Mouse (Mus musculus) stomach, embryonic 14.5 days (tissue): Measurements from ENCODE around the gene Ermap. TPM values are rescaled to one million over a fixed set of nuclear protein-coding genes. Genes with fewer than 3 reads are reported as not detected.

ENCODE experiments used
- ATAC-seq: fragments of 200-750 bp; cut with Nextera tagmentation; 2 replicates; pipeline ENCODE4 v1.8.0; 2017; ENCODE audit warnings: low read depth, moderate TSS enrichment; ENCODE audit not compliant: insufficient number of reproducible peaks, insufficient read depth, low FRiP score
- H3K27ac ChIP-seq: fragments of 300-500 bp; sonication (generic); 2 replicates; pipeline ENCODE4 v1.5.1; 2014; ENCODE audit warnings: mild to moderate bottlenecking, low read length, moderate library complexity, mixed read lengths
- H3K27me3 ChIP-seq: fragments of 300-500 bp; sonication (generic); 2 replicates; pipeline ENCODE4 v1.6.1; 2014; ENCODE audit warnings: low read length, control low read depth, mixed read lengths; ENCODE audit not compliant: control insufficient read depth, insufficient read depth
- H3K36me3 ChIP-seq: fragments of 300-500 bp; sonication (generic); 2 replicates; pipeline ENCODE4 v1.6.1; 2014; ENCODE audit warnings: mild to moderate bottlenecking, control low read depth, low read length, moderate library complexity, mixed read lengths; ENCODE audit not compliant: control insufficient read depth, insufficient read depth
- H3K4me1 ChIP-seq: fragments of 300-500 bp; sonication (generic); 2 replicates; pipeline ENCODE4 v1.6.1; 2014; ENCODE audit warnings: low read length, control low read depth, mixed read lengths; ENCODE audit not compliant: control insufficient read depth, insufficient read depth
- H3K4me2 ChIP-seq: fragments of 300-500 bp; sonication (generic); replicated peaks from 2 replicates; pipeline ENCODE4 v1.6.1; 2014; ENCODE audit warnings: low read depth, low read length, control low read depth
- H3K4me3 ChIP-seq: fragments of 300-500 bp; sonication (generic); 2 replicates; pipeline ENCODE4 v1.5.1; 2014; ENCODE audit warnings: low read depth, low read length, control low read depth
- H3K9ac ChIP-seq: fragments of 300-500 bp; sonication (generic); replicated peaks from 2 replicates; pipeline ENCODE4 v1.6.1; 2014; ENCODE audit warnings: low read depth, mild to moderate bottlenecking, control low read depth, low read length, moderate library complexity, mixed read lengths
- H3K9me3 ChIP-seq: fragments of 300-500 bp; sonication (generic); 2 replicates; pipeline ENCODE4 v1.6.1; 2016; ENCODE audit warnings: low read depth, low read length, control low read depth; ENCODE audit not compliant: control insufficient read depth
- WGBS: fragments of 180-500 bp; shearing (Covaris S2); extraction: QIAGEN DNeasy Blood & Tissue Kit; methylation state at CpG from one replicate; pipeline ENCODE4 v1.1.7; 2014; 5-methylcytosine and 5-hydroxymethylcytosine counted together
- polyA plus RNA-seq: library from polyadenylated mRNA; unstranded; fragments of >200 nt; fragmentation: Nextera tagmentation; extraction: Ambion mirVana; gene quantifications from 2 replicates; pipeline ENCODE4 v1.2.1, GENCODE M21; 2014

The Ermap gene
- 1.1 and 1.5 TPM in 2 replicates for polyA plus RNA-seq

- 68% methylated on average over 6 of the region's 6 CpGs for WGBS
- ATAC-seq = peak; percentile 68; the same call in 1 of the 2 replicates
Measured at GRCm38 (mm10) chr4:119189864-119190263, at the start of gene Ermap. Gene Ermap, minus strand, starts transcription at chr4:119190011.

GRCm38 (mm10) chr4:119239181-119239682 is 49.4 kb upstream of the Ermap start:
- Histone ChIP-seq H3K27me3 (no peaks in the 10 kb centered on the region), H3K36me3 (peaks cover 20% of the 10 kb centered on the region), H3K4me2 (no peak overlapping the region), H3K27ac (no peak overlapping the region), H3K9ac (no peak overlapping the region; the same call in 1 of the 2 replicates), H3K4me1 (no peaks in the 10 kb centered on the region; the same call in 1 of the 2 replicates), H3K9me3 (no peaks in the 10 kb centered on the region), H3K4me3 (no peak overlapping the region)
- peak; percentile 62; the same call in 1 of the 2 replicates for ATAC-seq
- WGBS = 40% methylated on average over 12 of the region's 12 CpGs

More at GRCm38 (mm10) chr4:119189864-119190263, at the start of gene Ermap:
- Histone ChIP-seq H3K4me3 (no peak within 1 kb of the TSS), H3K9ac (no peak within 1 kb of the TSS), H3K27ac (no peak within 1 kb of the TSS), H3K36me3 (no peaks in the 10 kb centered on the region), H3K4me1 (no peaks in the 10 kb centered on the region), H3K27me3 (no peaks in the 10 kb centered on the region), H3K4me2 (no peak within 1 kb of the TSS), H3K9me3 (no peaks in the 10 kb centered on the region)

- H3K4me3 ChIP-seq = no peak overlapping the region
- no peak overlapping the region for H3K4me2 ChIP-seq
- no peak overlapping the region for H3K27ac ChIP-seq
- 86% methylated on average over 3 of the region's 3 CpGs for WGBS
- H3K9me3 ChIP-seq = no peaks in the 10 kb centered on the region
- no peaks in the 10 kb centered on the region; the same call in 1 of the 2 replicates for H3K4me1 ChIP-seq
- H3K36me3 ChIP-seq = peaks cover 20% of the 10 kb centered on the region
- no peaks in the 10 kb centered on the region for H3K27me3 ChIP-seq
- H3K9ac ChIP-seq = no peak overlapping the region
- ATAC-seq = no peak
Measured at GRCm38 (mm10) chr4:119238661-119239060, 48.9 kb upstream of the Ermap start.

GRCm38 (mm10) chr4:119234348-119234747 is 44.5 kb upstream of the Ermap start:
- Histone ChIP-seq H3K27me3 (no peaks in the 10 kb centered on the region), H3K36me3 (peaks cover 5% of the 10 kb centered on the region), H3K9ac (no peak overlapping the region), H3K9me3 (no peaks in the 10 kb centered on the region), H3K4me2 (peak overlapping the region; percentile 67), H3K4me3 (peak overlapping the region; percentile 71; the same call in 1 of the 2 replicates), H3K27ac (no peak overlapping the region), H3K4me1 (peaks cover 6% of the 10 kb centered on the region; the same call in 1 of the 2 replicates)
- WGBS = 85% methylated on average over 3 of the region's 3 CpGs
- ATAC-seq = no peak

- H3K9ac ChIP-seq = peak overlapping the region; percentile 72
- peak overlapping the region; percentile 71 for H3K4me3 ChIP-seq
- no peaks in the 10 kb centered on the region for H3K27me3 ChIP-seq
- peak overlapping the region; percentile 67 for H3K4me2 ChIP-seq
- no peaks in the 10 kb centered on the region for H3K9me3 ChIP-seq
- ATAC-seq = no peak
- 0% methylated on average over 34 of the region's 36 CpGs for WGBS
- H3K27ac ChIP-seq = peak overlapping the region; percentile 48
- peaks cover 6% of the 10 kb centered on the region; the same call in 1 of the 2 replicates for H3K4me1 ChIP-seq
- H3K36me3 ChIP-seq = peaks cover 7% of the 10 kb centered on the region
Measured at GRCm38 (mm10) chr4:119233256-119233901, 43.6 kb upstream of the Ermap start.

- no peaks in the 10 kb centered on the region for H3K27me3 ChIP-seq
- ATAC-seq = peak; percentile 96
- peak within 1 kb of the TSS; percentile 71 for H3K4me3 ChIP-seq
- WGBS = under 1% methylated on average over 67 of the region's 71 CpGs
- H3K9ac ChIP-seq = peak within 1 kb of the TSS; percentile 72
- H3K27ac ChIP-seq = peak within 1 kb of the TSS; percentile 48
- H3K4me2 ChIP-seq = peak within 1 kb of the TSS; percentile 67
- H3K9me3 ChIP-seq = no peaks in the 10 kb centered on the region
- H3K36me3 ChIP-seq = peaks cover 13% of the 10 kb centered on the region
- H3K4me1 ChIP-seq = peaks cover 6% of the 10 kb centered on the region; the same call in 1 of the 2 replicates
Measured at GRCm38 (mm10) chr4:119232410-119233255, 42.8 kb upstream of the Ermap start, which contains the start of the genes AU022252 and P3h1. Gene AU022252, minus strand, starts transcription at chr4:119232712. Gene P3h1, plus strand, starts transcription at chr4:119232915.

- WGBS = 92% methylated on average over 11 of the region's 11 CpGs
- Histone ChIP-seq H3K4me2 (no peak overlapping the region), H3K27me3 (no peaks in the 10 kb centered on the region), H3K9ac (no peak overlapping the region), H3K4me1 (peaks cover 5% of the 10 kb centered on the region; the same call in 1 of the 2 replicates), H3K9me3 (no peaks in the 10 kb centered on the region), H3K27ac (no peak overlapping the region), H3K36me3 (peaks cover 43% of the 10 kb centered on the region), H3K4me3 (no peak overlapping the region)
- no peak for ATAC-seq
Measured at GRCm38 (mm10) chr4:119226751-119227150, 36.9 kb upstream of the Ermap start.

GRCm38 (mm10) chr4:119225719-119226118 is 35.9 kb upstream of the Ermap start:
- Histone ChIP-seq H3K36me3 (peaks cover 43% of the 10 kb centered on the region), H3K9me3 (no peaks in the 10 kb centered on the region), H3K4me1 (no peaks in the 10 kb centered on the region), H3K4me2 (no peak overlapping the region), H3K9ac (no peak overlapping the region), H3K4me3 (no peak overlapping the region), H3K27ac (no peak overlapping the region), H3K27me3 (no peaks in the 10 kb centered on the region)
- 89% methylated on average over 9 of the region's 9 CpGs for WGBS
- no peak for ATAC-seq
